Mouse (Mus musculus): ENCODE measurements at regions not wholly inside any gene's neighbourhood (a gene's known extent, or its start where the extent isn't known, plus 50 kb on each side); places are given as distances from the start of the nearest gene placed in this dataset.
"Not testable (repeated sequence)": the region's sequence is repeated elsewhere in the genome, so short reads cannot be mapped to it uniquely, and the experiment has no call there.

- not testable (repeated sequence) for DNase-seq
Measured at GRCm38 (mm10) chr12:113701841-113702240, 158.1 kb downstream of the Adam6a start.

- peak; percentile 0 to 9 for DNase-seq
Measured at GRCm38 (mm10) chr12:113716406-113716805, 172.7 kb downstream of the Adam6a start.

DNA sequence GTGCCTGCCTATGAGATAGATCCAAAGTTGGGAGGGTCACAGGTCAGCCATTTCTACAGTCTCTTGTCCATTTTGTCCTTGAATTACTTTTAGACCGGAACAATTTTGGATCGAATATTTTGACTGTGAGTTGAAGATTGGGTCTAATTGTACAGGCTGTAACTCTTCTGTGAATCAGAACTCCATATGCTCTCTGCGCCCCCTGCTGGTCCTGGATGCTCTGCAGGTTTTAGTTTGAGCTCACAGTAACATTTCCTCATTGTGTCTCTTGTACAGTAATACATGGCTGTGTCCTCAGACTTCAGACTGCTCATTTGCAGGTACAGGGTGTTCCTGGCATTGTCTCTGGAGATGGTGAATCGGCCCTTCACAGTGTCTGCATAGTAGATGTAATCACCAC, 192.1 kb downstream of the Adam6a start:
- peak; percentile 0 to 5 for DNase-seq

- DNase-seq = no peak
Measured at GRCm38 (mm10) chr12:113746277-113746676, 202.6 kb downstream of the Adam6a start.

DNA sequence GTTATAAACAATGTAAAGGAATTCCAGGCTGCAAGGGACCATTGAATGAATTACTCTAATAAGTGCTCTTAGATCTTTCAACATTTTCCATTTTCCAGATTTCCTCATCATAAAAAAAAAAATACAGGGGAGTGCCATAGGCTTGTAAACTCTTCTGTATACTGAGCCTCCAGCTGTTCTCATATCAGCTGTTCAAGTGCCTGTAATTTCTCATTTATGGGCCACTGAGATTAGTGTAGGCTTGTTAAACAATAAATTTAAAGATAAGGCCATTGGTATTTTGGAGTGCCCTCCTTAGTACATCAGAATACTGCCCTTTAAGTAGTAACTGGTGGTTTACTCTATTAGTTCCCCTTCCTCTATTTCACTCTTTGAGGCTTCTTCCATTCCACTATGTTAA, 204.3 kb downstream of the Adam6a start:
- DNase-seq = no peak

DNA sequence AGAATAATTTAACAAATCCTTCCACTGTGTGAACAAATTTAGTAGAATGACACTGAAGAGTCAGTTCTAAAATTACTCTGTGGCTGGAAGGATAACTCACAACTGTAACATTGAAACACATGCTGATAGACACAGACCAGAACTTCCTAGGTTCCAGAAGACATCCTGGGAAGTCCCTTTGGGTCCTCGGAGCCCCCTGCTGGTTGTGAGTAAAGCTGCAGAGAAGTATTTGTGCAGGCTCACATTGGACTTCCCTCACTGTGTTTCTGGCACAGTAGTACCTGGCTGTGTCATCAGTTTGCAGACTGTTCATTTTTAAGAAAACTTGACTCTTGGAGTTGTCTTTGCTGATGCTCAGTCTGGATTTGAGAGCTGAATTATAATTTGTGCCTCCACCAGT, 225.9 kb downstream of the Adam6a start:
- DNase-seq = no peak

DNA sequence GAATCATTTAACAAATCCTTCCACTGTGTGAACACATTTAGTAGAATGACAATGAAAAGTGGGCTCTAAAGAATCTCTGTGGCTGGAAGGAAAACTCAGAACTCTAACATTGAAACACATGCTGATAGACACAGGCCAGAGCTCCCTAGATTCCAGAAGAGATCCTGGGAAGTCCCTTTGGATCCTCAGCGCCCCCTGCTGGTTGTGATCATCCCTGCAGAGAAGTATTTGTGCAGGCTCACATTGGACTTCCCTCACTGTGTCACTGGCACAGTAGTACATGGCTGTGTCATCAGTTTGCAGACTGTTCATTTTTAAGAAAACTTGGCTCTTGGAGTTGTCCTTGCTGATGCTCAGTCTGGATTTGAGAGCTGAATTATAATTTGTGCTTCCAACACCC, 252.2 kb downstream of the Adam6a start:
- peak in 1 of 2 experiments; percentile 1 for DNase-seq

- DNase-seq = no peak
Measured at GRCm38 (mm10) chr12:113826377-113826776, 282.7 kb downstream of the Adam6a start.

- peak; percentile 0 to 7 for DNase-seq
Measured at GRCm38 (mm10) chr12:113858893-113859292, 315.2 kb downstream of the Adam6a start.

DNA sequence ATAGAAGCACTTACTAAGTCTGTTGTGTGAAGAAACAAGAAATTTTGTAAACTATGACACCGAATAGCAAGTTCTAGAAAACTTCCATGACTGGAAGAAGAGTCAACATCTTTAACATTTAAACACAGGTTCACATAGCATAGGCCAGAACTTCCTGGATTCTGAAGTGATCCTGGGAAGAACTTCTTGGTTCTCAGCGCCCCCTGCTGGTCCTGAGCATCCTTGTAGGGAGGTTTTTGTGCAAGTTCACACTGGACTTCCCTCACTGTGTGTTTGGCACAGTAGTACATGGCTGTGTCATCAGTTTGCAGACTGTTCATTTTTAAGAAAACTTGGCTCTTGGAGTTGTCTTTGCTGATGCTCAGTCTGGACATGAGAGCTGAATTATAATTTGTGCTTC, 335.1 kb downstream of the Adam6a start:
- peak in 1 of 2 experiments; percentile 2 for DNase-seq

GRCm38 (mm10) chr12:113896152-113896551, 352.4 kb downstream of the Adam6a start:
- no peak for DNase-seq

DNA sequence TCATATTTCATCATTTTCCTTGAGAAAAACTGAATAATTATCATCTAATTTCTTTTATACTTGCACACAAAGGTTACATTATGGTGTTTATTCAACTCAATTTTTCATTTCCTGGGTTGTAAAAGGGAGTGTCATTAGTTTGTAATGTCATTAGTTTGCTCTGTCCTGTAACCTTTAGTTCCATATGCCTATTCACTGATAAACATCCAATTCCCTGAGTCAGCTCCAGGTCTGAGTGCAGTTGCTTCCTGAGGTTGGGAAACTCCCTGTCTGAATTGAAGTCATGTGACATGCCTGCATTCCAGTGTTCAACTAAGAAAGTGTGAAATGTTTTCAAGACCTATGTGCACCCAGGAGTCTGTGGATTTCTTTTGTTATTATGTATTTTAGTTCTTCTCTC, 362.8 kb downstream of the Adam6a start:
- DNase-seq = no peak

GRCm38 (mm10) chr12:113907751-113908150, 364.0 kb downstream of the Adam6a start:
- DNase-seq = no peak

DNA sequence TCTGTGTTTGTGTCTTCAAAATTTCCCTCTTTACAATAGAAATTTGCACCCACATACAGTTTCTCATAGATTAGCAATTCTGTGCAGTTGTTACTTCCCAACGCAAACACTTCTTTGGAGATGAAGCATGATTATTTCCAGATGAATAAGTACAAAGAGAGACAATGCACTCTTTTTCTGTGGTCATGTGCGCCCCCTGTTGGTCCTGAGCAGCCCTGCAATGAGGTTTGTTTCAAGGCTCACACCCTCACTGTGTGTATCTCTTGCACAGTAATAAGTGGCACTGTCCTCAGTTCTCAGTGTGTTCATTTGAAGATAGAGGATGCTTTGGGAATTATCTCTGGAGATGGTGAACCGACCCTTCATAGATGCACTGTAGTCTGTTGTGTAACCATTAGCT, 368.1 kb downstream of the Adam6a start:
- DNase-seq = no peak

DNA sequence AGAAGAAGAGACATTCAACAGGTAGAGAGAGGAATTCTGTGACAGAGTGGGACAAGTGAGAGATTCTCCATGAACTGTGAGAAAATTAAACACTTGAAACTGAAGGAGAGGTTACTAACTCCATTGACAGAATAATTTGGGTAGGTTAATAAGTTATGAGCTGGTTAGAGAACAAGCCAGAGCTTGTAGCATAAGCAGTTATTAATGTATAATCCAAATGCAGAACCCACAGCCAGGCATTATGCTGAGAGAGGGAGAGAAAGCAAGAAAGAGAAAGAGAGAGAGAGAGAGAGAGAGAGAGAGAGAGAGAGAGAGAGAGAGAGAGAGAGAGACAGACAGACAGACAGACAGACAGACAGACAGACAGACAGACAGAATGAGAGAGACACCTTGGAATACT, 397.0 kb downstream of the Adam6a start:
- DNase-seq = no peak

DNA sequence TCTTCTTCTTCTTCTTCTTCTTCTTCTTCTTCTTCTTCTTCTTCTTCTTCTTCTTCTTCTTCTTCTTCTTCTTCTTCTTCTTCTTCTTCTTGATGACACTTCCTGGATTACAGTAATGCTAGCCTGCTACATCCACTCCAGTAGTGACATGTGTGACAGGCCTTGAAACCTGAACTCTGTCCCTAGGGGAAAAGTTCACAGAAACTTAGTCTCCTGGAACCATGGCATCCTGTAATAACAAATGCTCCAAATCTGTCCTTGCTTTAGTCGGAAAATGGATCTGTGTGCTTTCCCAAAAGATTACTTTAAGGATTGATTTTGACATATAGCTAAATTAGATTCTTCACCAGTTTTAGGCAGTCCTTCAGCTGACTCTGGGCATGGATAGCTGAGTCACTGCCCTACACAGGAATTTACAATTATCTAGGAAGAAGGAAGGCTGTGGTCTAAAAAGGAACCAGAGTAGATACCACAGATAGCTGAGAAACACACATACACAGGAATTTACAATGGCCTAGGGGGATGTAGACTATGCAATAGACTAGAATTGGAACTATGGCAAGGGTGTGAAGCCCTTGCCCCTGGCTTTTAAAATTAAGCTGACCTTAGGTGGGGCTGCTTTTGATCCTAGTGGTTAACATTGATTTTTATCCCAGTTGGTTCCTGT, 400.1 kb downstream of the Adam6a start:
- not testable (repeated sequence) for DNase-seq

- not testable (repeated sequence) for DNase-seq
Measured at GRCm38 (mm10) chr12:113945786-113946185, 402.1 kb downstream of the Adam6a start.

DNA sequence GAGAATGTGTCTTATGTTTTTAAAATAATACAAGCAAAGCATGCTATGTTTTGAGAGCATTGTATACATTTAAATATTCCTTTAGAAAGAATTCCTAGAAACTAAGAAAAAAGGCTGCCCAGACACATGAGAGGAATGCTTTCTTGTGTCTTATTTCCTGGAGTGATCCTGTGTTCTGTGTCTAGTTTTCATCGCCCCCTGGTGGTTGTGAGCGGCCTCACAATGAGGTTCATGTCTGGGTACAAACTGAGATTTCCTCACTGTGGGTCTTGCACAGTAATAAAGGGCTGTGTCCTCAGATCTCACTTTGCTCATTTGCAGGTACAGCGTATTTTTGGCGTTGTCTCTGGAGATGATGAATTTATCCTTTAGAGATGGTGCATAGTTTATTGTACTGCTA, 404.3 kb downstream of the Adam6a start:
- peak in 1 of 2 experiments; percentile 3 for DNase-seq

DNA sequence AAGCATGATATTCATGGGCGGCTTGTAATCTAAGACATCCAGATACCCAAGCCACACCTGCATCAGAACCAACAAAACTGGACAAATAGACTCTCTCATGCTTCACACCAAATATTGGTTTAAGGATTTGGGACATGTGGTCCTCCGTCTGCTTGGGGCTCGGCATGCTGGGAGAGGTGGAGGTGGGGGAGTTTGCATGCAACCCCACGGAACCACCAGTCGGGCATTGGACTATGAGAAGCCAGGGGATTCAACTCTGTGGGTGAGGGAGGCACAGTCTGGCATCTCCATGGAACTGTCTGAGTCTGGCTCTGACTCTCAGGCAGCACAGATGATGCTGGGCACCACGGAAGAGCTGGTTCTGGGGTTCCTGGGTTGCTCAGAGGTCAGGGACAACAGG, 430.6 kb downstream of the Adam6a start:
- no peak for DNase-seq

DNA sequence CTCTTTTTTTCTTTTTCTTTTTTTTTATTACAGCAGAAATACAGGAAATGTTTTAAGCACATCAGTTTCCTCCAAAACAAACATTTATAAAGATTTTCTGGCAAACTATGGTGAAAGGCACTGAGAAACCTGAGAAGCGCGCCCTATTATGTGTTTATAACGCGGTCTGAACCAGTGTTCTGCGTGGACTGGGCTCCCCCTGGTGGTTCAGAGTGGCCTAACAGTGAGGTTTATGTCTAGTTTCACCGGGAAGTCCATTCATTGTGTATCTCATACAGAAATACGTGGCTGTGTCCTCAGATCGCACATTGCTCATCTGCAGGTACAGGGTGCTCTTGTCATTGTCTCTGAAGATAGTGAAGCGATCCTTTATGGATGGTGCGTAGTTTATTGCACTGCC, 437.9 kb downstream of the Adam6a start:
- peak; percentile 71 to 83 for DNase-seq

DNA sequence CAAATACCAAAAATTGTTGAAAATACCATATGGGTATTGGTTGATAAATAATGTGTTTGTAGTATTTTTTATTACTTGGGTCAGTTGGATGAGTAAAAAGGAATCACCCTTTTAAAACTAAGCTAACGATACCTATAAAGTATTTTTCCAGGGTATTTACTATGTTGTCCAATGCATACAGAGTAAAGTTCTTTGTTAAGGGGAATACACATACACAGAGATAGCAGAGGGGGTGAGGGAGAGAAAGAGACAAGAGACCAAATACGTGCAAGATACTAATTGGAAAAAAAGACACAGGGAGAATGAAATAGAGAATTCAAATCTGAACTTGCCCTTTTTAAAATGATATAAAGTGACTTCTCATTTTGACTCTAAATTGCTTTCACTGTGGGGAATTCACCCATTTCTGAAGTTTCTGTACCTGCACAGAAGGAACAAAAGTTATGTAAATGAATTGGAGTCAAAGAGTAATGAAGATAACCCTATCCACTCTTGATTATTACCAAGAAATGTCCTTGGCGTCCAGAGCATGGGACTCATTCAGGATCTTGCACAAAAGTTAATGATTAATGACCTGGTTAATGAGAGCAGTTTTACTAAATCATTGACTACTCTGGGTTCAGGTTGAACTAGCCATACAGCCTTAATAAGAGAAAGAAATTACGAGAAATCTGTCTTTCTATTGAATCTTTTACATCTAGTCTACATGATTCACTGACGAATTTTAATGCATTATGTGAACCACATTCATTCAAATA, 443.7 kb downstream of the Adam6a start:
- no peak for DNase-seq

DNA sequence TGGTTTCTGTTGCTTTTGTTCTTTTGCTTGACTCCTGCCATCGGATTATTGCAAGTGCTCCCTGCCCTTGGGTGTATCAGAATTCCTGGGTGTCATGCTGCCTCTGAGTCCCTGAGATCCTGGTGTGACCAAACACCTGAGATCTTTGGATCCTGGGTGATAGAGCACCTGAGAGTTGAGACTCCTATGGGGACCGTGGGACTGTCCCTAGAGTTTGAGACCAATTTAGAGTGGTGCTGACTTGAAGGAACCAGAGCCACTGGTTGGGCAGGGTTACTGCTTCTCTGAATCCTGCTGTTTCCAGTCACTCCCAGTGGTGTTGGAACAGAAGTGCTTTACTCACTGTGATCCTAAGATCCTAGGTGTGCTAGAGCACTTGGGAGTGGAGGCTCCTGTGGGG, 448.7 kb downstream of the Adam6a start:
- DNase-seq = no peak

DNA sequence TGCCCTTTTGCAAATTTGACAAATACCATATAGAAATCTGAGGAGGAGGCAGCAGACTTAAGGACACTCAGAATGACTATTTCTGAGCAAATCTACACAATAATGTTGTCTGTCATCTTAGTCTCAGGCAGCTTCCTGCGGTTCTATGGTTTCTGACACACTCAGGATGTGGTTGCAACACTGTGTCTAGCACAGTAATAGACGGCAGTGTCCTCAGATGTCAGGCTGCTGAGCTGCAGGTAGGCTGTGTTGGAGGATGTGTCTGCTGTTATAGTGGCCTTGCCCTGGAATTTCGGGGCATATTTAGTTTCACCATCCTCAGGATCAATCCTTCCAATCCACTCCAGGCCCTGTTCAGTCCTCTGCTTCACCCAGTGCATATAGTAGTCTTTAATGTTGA, 450.6 kb downstream of the Adam6a start:
- not testable (repeated sequence) for DNase-seq

GRCm38 (mm10) chr12:114008491-114008890, 464.8 kb downstream of the Adam6a start:
- not testable (repeated sequence) for DNase-seq
